Mouse (Mus musculus) liver, embryonic 14.5 days (tissue): ENCODE measurements around the gene Patz1.

ENCODE experiments used
- CTCF ChIP-seq: IDR thresholded peaks from 2 replicates; pipeline ENCODE4 v1.5.1; 2016; ENCODE audit warnings: antibody characterized with exemption, low read depth, control low read depth
- EP300 ChIP-seq: IDR thresholded peaks from 2 replicates; pipeline ENCODE4 v1.6.1; 2016; ENCODE audit warnings: antibody characterized with exemption, low read depth

GRCm38 (mm10) chr11:3352990-3353585 is 64.4 kb downstream of the Patz1 start:
- TF ChIP-seq CTCF = peak; percentile 44
- TF ChIP-seq EP300 = no peak
